Mouse (Mus musculus) brain, embryonic 14.5 days (tissue): Measurements from ENCODE around the gene Muc5b.

Source experiments
- CTCF ChIP-seq: fragments of 200-500 bp; IDR thresholded peaks from 2 replicates; pipeline ENCODE4 v1.5.1; 2012; ENCODE audit warnings: inconsistent platforms, mild to moderate bottlenecking, moderate library complexity, borderline replicate concordance; ENCODE audit not compliant: insufficient read depth, insufficient read length; ENCODE audit errors: extremely low read depth
- POLR2A ChIP-seq: fragments of 200-500 bp; IDR thresholded peaks from 2 replicates; pipeline ENCODE4 v1.6.1; 2012; ENCODE audit warnings: mild to moderate bottlenecking, inconsistent platforms, borderline replicate concordance; ENCODE audit not compliant: poor library complexity, insufficient read depth, insufficient read length, severe bottlenecking; ENCODE audit errors: extremely low read depth

DNA sequence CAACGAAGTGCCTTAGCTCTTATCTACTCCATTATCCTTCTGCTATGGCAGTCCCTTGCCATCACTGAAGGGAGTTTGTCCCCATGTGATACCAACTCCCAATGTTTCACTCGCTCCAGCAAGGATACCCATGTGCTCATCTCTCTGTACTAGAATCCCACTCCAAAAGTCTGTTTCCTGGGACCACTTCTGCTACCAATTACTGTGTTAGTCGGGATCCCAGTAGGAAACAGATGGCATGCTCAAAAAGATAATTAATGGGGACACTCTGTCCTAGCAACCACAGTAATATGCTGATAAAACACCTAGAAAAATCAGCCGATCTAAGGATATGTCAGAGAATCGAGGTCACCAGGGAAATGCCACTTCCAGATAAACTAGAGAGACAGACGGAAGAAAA lies 69.7 kb downstream of the Muc5b start:
- TF ChIP-seq CTCF, result no peak
- no peak for TF ChIP-seq POLR2A
